Mouse (Mus musculus) embryonic facial prominence, embryonic 12.5 days (tissue): ENCODE data around the gene Tpp1. TPM values are rescaled to one million over a fixed set of nuclear protein-coding genes. Genes with fewer than 3 reads are reported as not detected.

Experiments used
- ATAC-seq: fragments of 200-750 bp; cut with Nextera tagmentation; 2 replicates; pipeline ENCODE4 v1.8.0; 2017; ENCODE audit not compliant: insufficient number of reproducible peaks, insufficient read depth, low FRiP score, low TSS enrichment
- H3K27ac ChIP-seq: fragments of 300-500 bp; sonication (generic); 2 replicates; pipeline ENCODE4 v1.5.1; 2016; ENCODE audit warnings: mild to moderate bottlenecking
- H3K27me3 ChIP-seq: fragments of 300-500 bp; sonication (generic); 2 replicates; pipeline ENCODE4 v1.6.1; 2016; ENCODE audit warnings: mild to moderate bottlenecking, moderate library complexity
- H3K36me3 ChIP-seq: fragments of 300-500 bp; sonication (generic); 2 replicates; pipeline ENCODE4 v1.6.1; 2016; ENCODE audit warnings: mild to moderate bottlenecking
- H3K4me1 ChIP-seq: fragments of 300-500 bp; sonication (generic); 2 replicates; pipeline ENCODE4 v1.6.1; 2016
- H3K4me2 ChIP-seq: fragments of 300-500 bp; sonication (generic); replicated peaks from 2 replicates; pipeline ENCODE4 v1.6.1; 2016; ENCODE audit warnings: mild to moderate bottlenecking, moderate library complexity
- H3K4me3 ChIP-seq: fragments of 300-500 bp; sonication (generic); 2 replicates; pipeline ENCODE4 v1.5.1; 2016; ENCODE audit warnings: mild to moderate bottlenecking
- H3K9ac ChIP-seq: fragments of 300-500 bp; sonication (generic); 2 replicates; pipeline ENCODE4 v1.6.1; 2016; ENCODE audit warnings: mild to moderate bottlenecking, moderate library complexity
- H3K9me3 ChIP-seq: fragments of 300-500 bp; sonication (generic); 2 replicates; pipeline ENCODE4 v1.6.1; 2016; ENCODE audit warnings: mild to moderate bottlenecking, moderate library complexity
- WGBS: fragments of 180-500 bp; shearing (Covaris S2); methylation state at CpG from one replicate; pipeline ENCODE4 v1.1.7; 2016; 5-methylcytosine and 5-hydroxymethylcytosine counted together
- polyA plus RNA-seq: library from polyadenylated mRNA; unstranded; fragments of >200 nt; fragmentation: Nextera tagmentation; extraction: Ambion mirVana; gene quantifications from 2 replicates; pipeline ENCODE4 v1.2.1, GENCODE M21; 2016

The Tpp1 gene
- polyA plus RNA-seq, 1 experiment from 2014 or later = 43.3 TPM

GRCm38 (mm10) chr7:105708733-105709132 lies 43.3 kb downstream of the Tpp1 start:
- no peaks in the 10 kb centered on the region for H3K4me1 ChIP-seq
- no peak overlapping the region for H3K4me3 ChIP-seq
- H3K36me3 ChIP-seq = no peaks in the 10 kb centered on the region
- no peak for ATAC-seq
- no peak overlapping the region for H3K4me2 ChIP-seq
- WGBS = 91% methylated on average over 5 of the region's 5 CpGs
- H3K27ac ChIP-seq = no peak overlapping the region
- H3K9ac ChIP-seq = no peak overlapping the region
- no peaks in the 10 kb centered on the region for H3K9me3 ChIP-seq
- no peaks in the 10 kb centered on the region for H3K27me3 ChIP-seq

DNA sequence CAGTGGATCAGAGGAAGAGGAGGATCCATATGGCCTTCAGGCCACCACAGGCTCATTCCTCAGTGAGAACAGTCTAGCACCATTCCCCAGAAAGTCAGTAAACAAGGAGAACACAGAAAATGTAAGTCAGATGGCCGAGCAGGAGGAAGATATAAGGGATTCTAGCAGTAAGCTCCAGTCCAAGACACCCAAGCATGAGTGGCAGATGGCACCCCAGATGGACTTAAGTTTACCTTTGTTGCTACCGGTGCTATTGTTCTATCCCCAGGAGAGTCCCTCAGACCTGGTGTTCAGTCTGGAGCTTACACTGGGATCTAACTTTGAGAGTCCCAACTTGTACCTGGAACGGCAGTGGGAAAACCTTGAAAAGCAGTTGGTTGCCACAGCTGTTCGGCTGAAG lies 48.2 kb downstream of the Tpp1 start:
- H3K36me3 ChIP-seq = no peaks in the 10 kb centered on the region
- H3K9ac ChIP-seq = no peak overlapping the region
- H3K4me2 ChIP-seq = no peak overlapping the region
- H3K9me3 ChIP-seq = no peaks in the 10 kb centered on the region
- H3K4me3 ChIP-seq = no peak overlapping the region
- H3K27ac ChIP-seq = no peak overlapping the region
- WGBS = 86% methylated on average over 4 of the region's 4 CpGs
- H3K4me1 ChIP-seq = no peaks in the 10 kb centered on the region
- ATAC-seq = no peak
- no peaks in the 10 kb centered on the region for H3K27me3 ChIP-seq

GRCm38 (mm10) chr7:105703184-105703583 lies 48.9 kb downstream of the Tpp1 start:
- Histone ChIP-seq H3K36me3 (no peaks in the 10 kb centered on the region), H3K9me3 (no peaks in the 10 kb centered on the region), H3K4me2 (no peak overlapping the region), H3K27ac (no peak overlapping the region), H3K4me3 (no peak overlapping the region), H3K4me1 (no peaks in the 10 kb centered on the region), H3K27me3 (no peaks in the 10 kb centered on the region), H3K9ac (no peak overlapping the region)
- 83% methylated on average over 16 of the region's 16 CpGs for WGBS
- no peak for ATAC-seq

Other genes with a start within 250 kb of the Tpp1 start
- gene Smpd1, start 197.9 kb downstream of the Tpp1 start, polyA plus RNA-seq = 40.8 and 41.4 TPM in 2 replicates
- gene Apbb1, start 170.6 kb downstream of the Tpp1 start, polyA plus RNA-seq = 77.5 and 84.7 TPM in 2 replicates
- 0.52 and 0.59 TPM in 2 replicates for gene Hpx, start 152.1 kb downstream of the Tpp1 start, polyA plus RNA-seq
- 44.0 and 45.9 TPM in 2 replicates for gene Trim3, start 118.7 kb downstream of the Tpp1 start, polyA plus RNA-seq
- gene Timm10b, start 112.2 kb downstream of the Tpp1 start, polyA plus RNA-seq = 154 and 170 TPM in 2 replicates
- gene Arfip2, start 111.8 kb downstream of the Tpp1 start, polyA plus RNA-seq = 75.0 and 85.3 TPM in 2 replicates
- 4.5 and 18.1 TPM in 2 replicates for gene Gm45799, start 111.7 kb downstream of the Tpp1 start, polyA plus RNA-seq
- 1.0 and 1.5 TPM in 2 replicates for gene Dnhd1, start 101.4 kb downstream of the Tpp1 start, polyA plus RNA-seq
- 248 and 257 TPM in 2 replicates for gene Ilk, start 15.6 kb downstream of the Tpp1 start, polyA plus RNA-seq
- gene Rrp8, start 14.8 kb downstream of the Tpp1 start, polyA plus RNA-seq = 43.3 and 46.1 TPM in 2 replicates
- gene Taf10, start 7.9 kb downstream of the Tpp1 start, polyA plus RNA-seq = 175 TPM in 2 replicates
- gene Dchs1, start 35.4 kb upstream of the Tpp1 start, polyA plus RNA-seq = 27.3 and 28.5 TPM in 2 replicates
- gene Mrpl17, start 58.9 kb upstream of the Tpp1 start, polyA plus RNA-seq = 317 and 324 TPM in 2 replicates
- gene Gm4070, start 201.7 kb upstream of the Tpp1 start, polyA plus RNA-seq = 0.33 TPM in 1 of 2 replicates, not detected in the other